Mouse (Mus musculus): Measurements from ENCODE around the gene Slc35d2.

Gene Slc35d2

DNA sequence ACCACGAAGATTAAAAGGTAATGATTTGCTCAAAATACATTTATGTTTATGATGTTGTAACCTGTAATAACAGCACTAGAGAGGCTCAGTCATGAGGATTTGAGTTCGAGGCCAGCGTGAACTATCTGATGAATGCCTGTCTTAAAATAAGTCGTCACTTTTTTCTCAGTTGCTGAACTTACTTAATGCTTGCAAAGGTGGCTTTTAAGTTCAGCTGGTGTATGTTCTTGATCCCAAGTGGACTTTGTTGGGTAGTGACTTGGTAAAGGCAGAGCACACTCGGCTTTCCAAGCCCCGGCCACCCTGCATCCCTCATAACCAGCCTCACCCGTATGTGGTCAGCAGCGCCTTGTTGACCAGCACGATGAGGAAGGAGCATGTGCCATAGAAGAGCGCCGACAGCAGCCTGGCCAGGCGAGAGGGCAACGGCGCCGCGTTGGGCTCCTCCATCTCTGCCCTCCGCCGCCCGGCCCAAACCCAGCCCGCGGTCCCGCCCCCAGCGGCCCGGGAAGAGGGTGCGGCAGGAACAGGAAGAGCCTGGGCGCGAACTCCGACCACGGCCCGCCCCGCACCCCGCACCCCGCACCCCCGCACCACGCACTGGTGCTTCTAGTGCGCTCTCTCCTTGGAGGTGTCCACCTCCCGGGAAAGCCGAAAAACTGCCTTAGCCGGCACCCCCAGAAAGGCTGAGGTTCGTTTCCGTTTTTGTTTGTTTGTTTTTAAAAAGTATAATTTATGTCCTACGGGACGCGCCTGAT lies at the start of gene Slc35d2:
Slc35d2 (minus strand) TSS at position 511 of the 758 bp plus-strand sequence.
- peak; percentile 54 for DNase-seq (ENCODE audit: low spot score)

DNA sequence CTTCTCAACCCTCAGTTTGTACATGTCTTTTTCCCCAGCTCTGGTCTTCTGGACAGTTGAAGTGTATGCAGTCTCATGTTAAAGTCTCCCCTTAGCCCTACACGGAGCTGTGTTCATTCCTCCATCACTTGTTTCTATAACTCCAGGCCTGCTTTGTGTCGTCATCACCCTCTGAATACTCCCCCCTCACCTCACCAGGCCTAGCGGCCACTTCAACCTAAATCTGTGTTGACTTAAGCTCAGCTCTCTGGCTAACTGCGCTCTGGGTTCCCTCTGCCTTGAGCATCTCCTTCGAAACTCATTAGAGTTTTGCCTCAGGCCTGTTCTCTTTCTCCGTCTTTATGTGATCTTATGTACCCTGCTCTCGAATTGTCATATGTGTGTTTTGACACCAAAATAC lies 48.8 kb upstream of the Slc35d2 start:
- DNase-seq (ENCODE audit: low spot score) = no peak

DNA sequence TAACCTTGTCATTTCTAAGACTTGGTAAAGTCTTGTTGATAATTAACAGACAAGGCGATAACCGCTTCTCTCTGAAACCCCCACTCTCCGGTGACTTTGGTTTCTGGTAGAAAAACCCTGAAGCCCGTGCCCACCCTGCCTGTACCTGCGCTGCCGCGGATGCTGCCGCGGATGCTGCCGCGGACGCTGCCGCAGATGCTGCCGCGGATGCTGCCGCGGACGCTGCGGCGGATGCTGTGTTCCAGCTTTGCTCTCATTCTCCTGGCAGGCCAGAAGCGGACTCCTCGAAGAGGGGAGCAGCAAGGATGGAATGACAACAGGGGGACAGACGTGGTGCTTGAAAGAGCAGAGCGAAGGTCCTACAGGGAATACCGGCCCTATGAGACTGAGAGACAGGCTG lies 40.6 kb upstream of the Slc35d2 start:
- DNase-seq (ENCODE audit: low spot score) = peak; percentile 26

DNA sequence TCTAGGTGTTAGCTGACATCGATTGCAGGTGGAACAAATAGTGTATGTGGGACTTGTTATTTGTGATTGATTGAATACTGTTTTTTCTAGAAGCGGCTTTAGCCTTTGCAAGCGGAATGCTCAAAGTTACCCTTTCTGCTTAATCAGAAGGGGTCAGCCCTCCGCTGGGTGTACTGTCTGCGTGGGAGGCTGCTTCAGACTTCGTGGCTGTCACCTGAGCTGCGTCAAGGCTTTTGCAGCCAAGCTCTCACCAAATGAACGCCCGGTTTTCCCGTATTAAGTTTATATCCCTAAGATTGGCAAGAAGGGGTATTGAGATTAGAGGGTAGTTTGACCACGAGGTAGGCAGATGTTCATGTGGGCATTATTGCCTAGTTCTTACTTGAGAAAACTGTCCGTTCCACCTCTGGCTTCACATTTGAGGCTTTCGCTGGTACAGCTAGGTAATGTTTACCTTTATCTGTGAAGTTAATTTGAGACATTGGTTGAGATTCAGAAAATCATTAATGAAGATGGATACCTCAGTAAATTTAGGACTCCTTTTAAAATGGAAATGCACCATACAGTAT lies 34.1 kb upstream of the Slc35d2 start:
- DNase-seq (ENCODE audit: low spot score) = no peak

DNA sequence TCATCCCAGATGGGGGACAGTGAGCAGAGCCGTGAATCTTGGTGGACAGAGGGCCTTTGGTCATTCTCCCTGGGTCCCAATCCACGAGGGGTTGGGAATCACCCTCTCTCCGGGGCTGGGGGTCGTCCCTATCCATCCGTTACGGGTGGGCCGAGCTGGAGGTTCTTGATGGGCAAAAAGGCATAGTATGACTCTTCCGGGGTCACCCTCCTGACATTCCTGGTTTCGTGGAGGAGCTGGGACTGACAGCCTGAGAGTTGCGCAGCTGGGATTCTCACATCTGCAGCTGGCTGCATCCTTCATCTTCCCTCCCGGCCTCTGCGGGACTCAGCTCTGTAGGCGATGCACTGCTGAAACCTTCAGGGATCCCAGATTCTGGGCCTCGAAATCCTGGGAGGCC lies 33.5 kb upstream of the Slc35d2 start:
- DNase-seq (ENCODE audit: low spot score) = no peak

DNA sequence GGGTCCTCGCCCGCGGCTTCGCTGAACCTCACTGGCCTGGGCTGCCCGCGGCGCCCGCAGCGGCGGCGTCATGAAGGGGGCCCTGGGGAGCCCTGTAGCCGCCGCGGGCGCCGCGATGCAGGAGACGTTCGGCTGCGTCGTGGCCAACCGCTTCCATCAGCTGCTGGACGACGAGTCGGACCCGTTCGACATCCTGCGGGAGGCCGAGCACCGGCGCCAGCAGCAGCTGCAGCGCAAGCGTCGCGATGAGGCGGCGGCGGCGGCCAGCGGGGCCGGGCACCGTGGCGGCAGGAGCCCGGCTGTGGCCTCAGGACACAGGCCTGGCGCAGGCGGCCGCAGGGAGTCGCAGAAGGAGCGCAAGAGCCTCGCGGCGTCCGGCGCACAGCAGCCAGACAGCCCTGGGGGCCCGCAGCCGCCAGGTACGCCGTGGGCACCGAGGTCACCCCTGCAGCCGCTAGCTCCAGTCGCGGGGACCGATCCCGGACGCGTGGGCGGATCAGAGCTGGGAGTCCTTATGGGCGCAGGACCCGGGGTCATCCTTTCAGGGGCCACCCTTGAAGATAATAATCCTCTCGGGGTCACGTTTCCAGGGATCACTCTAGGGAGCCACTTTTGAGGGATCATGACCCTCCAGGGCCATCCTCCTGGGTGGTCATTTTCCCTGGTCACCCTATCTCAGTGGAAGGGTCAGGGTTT lies 32.9 kb upstream of the Slc35d2 start:
- no peak for DNase-seq (ENCODE audit: low spot score)

DNA sequence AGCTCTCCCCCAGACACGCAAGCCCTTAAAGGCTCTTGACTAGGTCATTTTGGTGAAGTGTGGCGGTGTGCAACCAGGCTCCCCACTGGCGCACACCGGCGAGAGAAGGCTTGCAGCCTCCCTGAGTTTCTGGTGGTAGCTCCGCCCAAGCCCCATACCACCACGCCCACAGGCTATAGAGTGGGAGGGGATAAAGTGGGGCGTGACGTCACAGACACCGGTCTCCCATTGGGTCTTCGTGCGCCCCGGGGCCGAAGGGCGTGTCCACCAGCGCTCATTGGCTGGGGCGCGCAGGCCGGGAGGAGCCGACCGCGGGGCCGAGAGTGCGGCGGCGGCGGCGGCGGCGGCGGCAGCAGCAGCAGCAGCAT lies 32.4 kb upstream of the Slc35d2 start, which contains the start of gene Habp4:
Habp4 (plus strand) TSS at position 277 of the 368 bp plus-strand sequence.
- peak; percentile 97 for DNase-seq (ENCODE audit: low spot score)

DNA sequence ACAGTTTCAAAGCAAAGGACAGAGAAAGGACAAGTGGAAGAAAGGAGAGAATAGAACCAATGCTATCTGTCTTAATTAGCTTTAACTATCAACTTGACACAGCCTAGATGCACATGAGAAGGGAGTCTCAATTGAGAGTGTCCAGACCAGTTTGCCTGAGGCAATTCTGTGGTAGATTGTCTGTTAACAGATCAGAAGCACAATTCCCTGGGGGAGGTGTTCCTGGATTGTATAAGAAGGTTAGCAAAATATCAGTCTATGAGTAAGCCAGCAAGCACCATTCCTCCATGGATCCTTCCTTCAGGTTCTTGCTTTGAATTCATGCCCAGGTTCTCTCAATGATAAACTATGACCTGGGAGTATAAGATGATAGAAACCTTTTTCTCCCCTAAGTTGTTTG lies 27.8 kb upstream of the Slc35d2 start:
- DNase-seq (ENCODE audit: low spot score) = no peak

DNA sequence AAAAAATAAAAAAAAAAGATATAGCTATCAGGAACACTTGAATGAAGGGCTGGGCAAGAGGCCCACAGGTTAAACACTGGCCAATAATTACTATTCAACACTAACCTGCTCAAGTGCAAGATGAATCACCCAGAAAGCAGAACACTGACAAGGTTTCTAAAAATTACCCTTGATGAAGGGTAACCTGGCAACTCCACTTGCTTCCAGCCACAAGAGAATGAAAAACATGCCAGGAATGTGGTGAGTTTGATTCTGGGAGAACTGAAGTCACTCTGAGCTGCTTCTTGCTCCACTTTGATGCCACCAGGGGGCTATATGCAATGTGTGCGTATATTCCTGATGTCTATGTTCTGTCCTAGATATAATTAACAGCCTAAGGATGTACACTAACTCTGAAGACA lies 26.0 kb upstream of the Slc35d2 start:
- DNase-seq (ENCODE audit: low spot score) = peak; percentile 21

DNA sequence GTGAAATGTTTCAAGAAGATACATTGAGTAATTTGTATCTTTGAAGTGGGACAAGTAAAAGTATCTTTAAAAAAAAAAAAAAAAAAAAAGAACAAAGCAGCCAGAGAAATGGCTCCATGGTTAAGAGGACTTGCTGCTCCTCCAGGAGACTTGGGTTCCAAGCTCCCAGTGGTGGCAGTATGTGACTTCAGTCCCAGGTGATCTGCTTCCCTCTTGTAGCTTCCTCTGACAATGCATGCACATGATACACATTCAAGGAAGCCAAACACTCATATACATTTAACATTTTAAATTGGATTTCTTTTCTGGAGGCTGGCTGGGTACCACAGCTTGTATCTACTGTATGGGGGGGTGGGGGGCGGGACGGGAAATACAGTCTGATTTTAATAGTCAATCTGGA lies 25.5 kb upstream of the Slc35d2 start:
- no peak for DNase-seq (ENCODE audit: low spot score)

DNA sequence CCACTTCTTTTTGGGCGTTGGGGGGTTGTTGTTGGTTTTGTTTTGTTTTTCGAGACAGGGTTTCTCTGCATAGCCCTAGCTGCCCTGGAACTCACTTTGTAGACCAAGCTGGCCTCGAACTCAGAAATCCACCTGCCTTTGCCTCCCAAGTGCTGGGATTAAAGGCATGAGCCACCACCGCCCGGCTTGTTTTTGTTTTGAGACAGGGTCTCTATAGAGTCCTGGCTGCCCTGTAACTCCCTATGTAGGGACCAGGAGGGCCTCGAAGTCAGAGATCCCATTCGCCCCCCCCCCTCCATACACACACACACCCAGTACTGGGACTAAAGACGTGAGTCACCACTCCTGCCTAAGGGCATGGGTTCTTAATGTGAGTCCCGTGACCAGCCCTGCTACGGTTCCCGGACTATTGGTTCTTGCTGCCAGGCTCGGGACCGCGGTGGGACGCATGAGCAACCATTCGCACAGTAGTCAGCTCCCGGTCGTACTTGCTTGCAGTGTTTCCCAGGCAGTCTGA lies 24.6 kb upstream of the Slc35d2 start:
- DNase-seq (ENCODE audit: low spot score) = peak; percentile 54

DNA sequence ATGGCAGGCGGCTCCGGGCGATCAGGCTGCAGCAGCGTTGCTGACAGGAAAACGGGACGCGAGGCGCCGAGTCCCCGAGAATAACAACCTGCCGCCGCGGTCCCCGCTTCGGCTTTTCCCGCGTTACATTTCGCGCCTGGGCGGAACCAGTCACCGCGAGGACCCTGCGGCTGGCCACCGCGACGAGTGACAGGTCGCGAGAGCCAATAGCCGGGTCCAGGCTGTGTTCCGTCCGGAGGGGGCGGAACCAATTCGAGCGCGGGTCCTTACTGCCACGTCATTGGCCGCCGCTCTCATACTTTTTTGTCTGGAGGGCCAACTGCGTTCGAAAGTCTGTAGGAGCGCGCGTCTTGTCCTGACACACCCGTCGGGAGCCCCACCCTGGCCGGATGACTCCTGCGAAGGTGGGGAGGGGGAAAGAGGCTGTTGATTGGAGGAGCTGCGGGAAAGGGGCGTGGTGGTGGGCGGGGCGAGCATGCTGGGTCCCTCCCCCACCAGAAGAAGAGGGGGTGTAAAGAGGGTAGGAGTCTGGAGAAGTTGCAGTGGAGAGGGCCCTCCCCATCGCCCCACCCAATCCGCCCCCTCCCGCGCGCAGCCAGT lies 24.0 kb upstream of the Slc35d2 start, which contains the start of gene Zfp367:
Zfp367 (minus strand) TSS at position 120 of the 600 bp plus-strand sequence.
- peak; percentile 100 for DNase-seq (ENCODE audit: low spot score)

DNA sequence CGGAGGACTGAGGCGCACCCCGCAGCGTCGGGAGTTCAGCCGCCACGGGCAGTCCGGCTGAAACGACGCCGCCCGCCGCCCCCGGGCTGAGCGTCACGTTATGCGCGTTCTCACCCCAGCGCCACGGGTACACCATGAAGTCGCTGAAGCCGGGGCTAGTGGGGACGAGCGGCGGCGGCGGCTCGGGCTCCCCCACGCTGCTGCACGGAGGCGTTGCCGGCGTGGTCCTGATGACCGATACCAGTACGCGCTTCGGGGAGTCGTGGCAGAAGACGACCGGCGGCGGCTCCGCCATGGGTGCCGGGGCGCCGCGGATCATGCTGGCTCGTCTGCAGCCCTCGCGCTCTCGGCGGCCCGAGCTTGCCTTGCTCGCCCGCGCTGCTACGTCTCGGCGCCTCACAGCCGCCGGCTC lies 23.5 kb upstream of the Slc35d2 start:
- no peak for DNase-seq (ENCODE audit: low spot score)

DNA sequence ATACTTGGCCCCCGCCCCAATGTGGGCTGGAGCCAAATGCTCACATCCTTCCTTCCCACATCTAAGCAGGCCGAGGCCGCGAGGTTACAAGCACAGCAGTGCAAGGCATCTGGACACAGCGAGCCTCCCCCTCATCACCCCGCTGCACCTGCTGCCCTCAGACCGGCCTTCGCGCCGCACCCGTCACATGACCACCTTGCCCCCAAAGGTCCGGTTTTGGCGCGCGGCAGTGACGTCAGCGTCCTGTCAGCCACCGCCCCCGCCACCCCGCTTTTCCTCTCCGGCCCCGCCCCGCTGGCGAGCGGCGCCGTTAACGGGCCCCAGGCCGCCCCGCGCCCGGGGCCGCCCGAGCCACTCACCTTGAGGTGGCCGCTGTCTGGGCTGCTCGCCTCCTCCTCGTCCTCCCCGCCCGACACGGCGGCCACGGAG lies 23.1 kb upstream of the Slc35d2 start:
- DNase-seq (ENCODE audit: low spot score) = peak; percentile 90

DNA sequence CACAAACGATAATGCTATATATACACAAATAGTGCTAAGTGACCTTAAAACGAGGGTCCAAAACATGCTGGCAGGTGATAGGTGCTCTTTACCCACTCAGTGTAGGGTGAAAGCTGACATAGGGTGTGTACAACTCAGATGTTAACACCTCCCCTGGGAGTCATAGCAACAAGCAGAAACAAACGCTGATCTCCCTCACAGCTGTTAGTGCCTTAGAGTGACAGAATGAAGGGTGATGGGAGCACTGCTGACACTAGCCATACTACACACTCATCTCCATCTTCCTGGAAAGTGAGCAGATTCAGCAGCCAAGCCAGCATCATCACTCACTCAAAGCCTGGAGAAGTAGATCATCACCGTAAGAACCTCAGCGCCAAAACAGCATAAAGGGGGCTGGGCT lies 21.0 kb upstream of the Slc35d2 start:
- DNase-seq (ENCODE audit: low spot score) = no peak

DNA sequence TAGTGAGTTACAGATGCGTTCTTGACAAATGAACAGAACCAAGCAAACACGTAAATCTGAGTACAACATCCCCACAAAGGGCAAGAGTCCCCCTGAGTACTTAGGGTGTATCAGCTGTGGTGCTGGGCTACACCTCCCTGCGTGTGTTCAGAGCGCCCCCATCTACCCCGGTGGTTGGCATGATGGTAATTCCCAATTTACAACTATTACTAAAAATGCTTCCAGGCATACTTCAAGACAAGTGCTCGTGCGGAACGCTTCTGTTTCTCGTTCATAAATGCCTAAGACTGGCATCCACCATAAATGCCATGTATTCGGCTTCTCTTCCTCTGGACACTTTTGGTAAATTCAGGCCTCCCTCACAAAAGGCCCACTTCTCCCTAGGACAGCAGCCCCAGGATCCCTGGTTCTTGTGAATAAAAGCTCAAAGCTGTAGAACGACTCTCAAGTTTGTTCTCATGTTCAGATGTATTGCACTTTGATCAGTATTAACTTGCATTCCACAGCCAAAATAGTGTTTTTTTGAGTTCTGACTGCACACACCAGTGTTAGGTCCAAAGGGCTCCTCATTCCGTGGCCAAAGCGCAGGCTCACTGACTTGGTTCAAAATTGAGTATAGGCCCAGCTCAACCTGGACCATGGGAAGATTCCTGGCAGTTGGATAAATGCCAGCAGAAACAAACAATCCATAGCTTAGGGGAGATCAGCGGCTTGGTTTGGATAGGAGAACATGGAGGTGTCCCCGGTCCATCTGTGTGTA lies 628 bp upstream of the Slc35d2 start:
- peak; percentile 37 for DNase-seq (ENCODE audit: low spot score)

DNA sequence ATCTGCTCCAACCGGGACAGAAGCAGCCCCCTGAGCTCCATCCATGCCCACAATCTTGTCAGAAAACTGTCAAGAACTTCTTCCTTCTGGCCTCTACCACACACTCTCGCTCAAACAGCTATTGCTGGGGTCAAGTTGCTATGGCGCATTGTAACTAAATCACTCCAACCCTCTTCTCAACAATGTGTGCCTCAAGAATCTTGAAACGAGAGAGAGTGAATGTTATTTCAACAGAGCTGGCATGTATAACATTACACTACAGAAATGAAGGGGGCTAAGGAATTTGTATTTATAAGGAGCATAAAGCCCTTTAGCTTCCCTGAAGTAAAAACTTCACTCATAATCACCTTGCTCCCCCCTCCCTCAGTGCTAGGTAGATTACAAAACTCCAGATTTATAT lies 2.9 kb downstream of the Slc35d2 start:
- no peak for DNase-seq (ENCODE audit: low spot score)

DNA sequence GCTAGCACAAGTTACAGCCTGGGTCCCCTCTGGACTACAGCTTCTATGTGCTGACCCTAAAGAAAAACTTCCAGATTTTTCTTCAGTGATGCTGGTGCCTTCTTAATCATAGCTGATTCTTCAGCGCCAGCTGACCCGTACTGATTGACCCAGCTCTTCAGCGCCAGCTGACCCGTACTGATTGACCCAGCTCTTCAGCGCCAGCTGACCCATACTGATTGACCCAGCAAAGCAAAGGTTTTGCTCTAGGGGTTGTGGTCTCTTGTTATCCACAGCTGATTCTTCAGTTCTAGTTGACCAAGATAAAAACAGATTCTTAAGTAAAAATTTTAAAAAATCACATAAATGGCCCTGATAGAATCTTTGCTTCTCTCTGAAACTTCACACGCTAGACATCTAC lies 4.3 kb downstream of the Slc35d2 start:
- no peak for DNase-seq (ENCODE audit: low spot score)

DNA sequence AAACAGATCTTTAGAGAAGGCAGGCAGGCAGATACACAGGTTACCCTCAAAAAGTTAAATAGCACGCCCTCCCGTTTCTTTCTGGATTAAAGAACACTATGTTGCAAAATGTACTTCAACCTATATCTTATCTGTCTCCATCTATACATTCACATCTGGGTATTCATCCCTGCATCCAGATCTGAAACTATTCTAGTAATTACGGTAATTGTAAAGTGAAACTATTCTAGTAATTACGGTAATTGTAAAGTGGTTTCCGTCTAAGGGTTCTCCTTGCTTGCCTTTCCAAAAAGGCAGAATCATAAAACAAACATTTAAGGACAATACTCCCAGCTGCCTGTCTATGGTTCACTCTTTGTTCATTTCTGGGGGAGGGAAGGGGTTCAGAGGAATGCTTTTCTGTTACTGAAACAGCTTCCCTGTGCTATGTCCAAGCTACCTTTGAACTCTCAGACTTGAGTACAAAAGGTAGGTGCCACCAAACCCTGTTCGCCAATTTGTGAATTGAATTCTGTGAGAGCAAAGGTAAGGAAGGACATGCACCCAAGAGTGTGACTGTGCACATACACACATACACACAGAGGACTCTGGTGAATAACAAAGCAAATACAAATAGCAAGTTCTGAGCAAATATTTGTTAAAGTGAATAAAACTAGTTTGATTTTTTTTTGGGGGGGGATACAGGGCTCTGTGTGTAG lies 5.5 kb downstream of the Slc35d2 start:
- no peak for DNase-seq (ENCODE audit: low spot score)

DNA sequence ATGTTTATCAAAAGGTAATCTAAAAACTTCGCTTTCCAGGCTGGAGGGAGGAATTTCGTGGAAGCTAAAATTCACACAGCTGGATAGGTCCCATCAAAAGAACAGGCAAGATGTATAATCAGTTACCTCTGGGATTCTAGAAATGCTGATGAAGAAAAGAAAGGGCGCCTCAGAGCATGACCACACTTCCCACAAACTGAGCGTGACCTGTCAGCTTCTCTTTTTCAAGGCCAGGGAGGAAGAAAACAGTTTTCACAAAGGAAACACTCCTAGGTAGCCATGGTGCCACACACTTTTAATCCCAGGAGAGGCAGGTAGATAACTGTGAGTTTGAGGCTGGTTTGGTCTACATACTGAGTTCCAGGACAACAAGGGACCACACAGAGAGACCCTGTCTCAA lies 8.4 kb downstream of the Slc35d2 start:
- no peak for DNase-seq (ENCODE audit: low spot score)

DNA sequence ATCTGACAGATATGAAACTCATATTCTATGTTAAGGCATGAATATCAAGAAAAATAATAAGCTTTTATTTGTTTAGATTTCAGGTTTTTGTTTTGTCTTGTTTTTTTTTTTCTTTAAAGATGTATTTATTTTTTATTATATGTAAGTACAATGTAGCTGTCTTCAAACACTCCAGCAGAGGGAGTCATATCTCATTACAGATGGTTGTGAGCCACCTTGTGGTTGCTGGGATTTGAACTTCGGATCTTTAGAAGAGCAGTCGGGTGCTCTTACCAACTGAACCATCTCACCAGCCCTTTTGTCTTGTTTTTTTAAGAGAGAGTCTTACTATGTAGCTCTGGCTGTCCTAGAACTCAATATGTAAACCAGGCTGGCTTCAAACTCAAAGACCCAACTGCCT lies 11.7 kb downstream of the Slc35d2 start:
- DNase-seq (ENCODE audit: low spot score) = no peak
